Mouse (Mus musculus): ENCODE data around the gene Ankrd27. TPM values are rescaled to one million over a fixed set of nuclear protein-coding genes. Genes with fewer than 3 reads are reported as not detected.

Gene Ankrd27
- polyA plus RNA-seq (2012; rRNA removed), result 12.8 and 15.0 TPM in 2 replicates

GRCm38 (mm10) chr7:35586055-35586905 lies at the start of gene Ankrd27:
TSS of gene Ankrd27 (plus strand) at chr7:35586244.
- peaks cover 27% of the 10 kb centered on the region for H3K4me1 ChIP-seq (ENCODE audit: control insufficient read depth, insufficient read depth, low read length)

DNA sequence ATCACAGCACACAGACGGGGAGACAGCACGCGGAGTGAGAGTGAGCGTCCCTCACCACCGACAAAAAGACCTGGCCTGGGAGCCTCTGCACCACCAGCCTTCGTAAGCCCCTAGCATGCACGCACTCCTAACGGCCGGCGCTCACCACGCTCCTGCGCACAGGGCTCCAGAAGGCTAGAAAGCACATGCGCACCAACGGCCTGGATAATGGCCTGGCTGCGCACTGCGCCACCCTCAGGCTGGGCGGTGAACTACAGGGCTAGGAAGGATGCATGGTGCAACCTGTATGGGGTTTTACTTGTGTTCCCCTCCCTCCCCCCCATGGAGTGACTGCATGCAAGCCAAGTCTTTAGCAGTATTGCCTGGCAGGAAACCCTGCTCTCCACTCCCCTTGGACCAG lies 48.5 kb upstream of the Ankrd27 start, which contains the start of gene Tdrd12:
Gene Tdrd12, minus strand, starts transcription at position 184 of the 400 bp plus-strand sequence.
- Histone ChIP-seq H3K27me3 (ENCODE audit: control insufficient read depth, insufficient read depth, low read length) (no peaks in the 10 kb centered on the region), H3K36me3 (ENCODE audit: control insufficient read depth, insufficient read depth, low read length) (peaks cover 6% of the 10 kb centered on the region), H3K4me1 (ENCODE audit: control insufficient read depth, insufficient read depth, low read length) (0 out of 2 replicates have a peak, but pooled peaks cover 2% of the 10 kb centered on the region), H3K27ac (ENCODE audit: control insufficient read depth, insufficient read depth, low read depth, low read length) (peak within 1 kb of the TSS; percentile 100), H3K4me3 (ENCODE audit: control insufficient read depth, low read depth, low read length) (peak within 1 kb of the TSS; percentile 98)
- TF ChIP-seq CTCF (IDR thresholded peaks at IDR 0.05; ENCODE audit: control insufficient read depth, insufficient read depth, insufficient replicate concordance, low read depth, low read length) (peak; percentile 99), POLR2A (IDR thresholded peaks at IDR 0.05; ENCODE audit: control insufficient read depth, low read depth, low read length) (peak; percentile 97)

More at GRCm38 (mm10) chr7:35586055-35586905, at the start of gene Ankrd27:
- H3K36me3 ChIP-seq (ENCODE audit: control insufficient read depth, insufficient read depth, low read length), result no peaks in the 10 kb centered on the region
- no peaks in the 10 kb centered on the region for H3K27me3 ChIP-seq (ENCODE audit: control insufficient read depth, insufficient read depth, low read length)
- no peak for TF ChIP-seq CTCF (IDR thresholded peaks at IDR 0.05; ENCODE audit: control insufficient read depth, insufficient read depth, insufficient replicate concordance, low read depth, low read length)
- TF ChIP-seq POLR2A (IDR thresholded peaks at IDR 0.05; ENCODE audit: control insufficient read depth, low read depth, low read length), result peak; percentile 71
- peak within 1 kb of the TSS; percentile 92 for H3K4me3 ChIP-seq (ENCODE audit: control insufficient read depth, low read depth, low read length)
- no peak within 1 kb of the TSS; the same call in 1 of the 2 replicates for H3K27ac ChIP-seq (ENCODE audit: control insufficient read depth, insufficient read depth, low read depth, low read length)

- Histone ChIP-seq H3K27me3 (ENCODE audit: control insufficient read depth, insufficient read depth, low read length) (no peaks in the 10 kb centered on the region), H3K36me3 (ENCODE audit: control insufficient read depth, insufficient read depth, low read length) (no peaks in the 10 kb centered on the region), H3K27ac (ENCODE audit: control insufficient read depth, insufficient read depth, low read depth, low read length) (no peak overlapping the region), H3K4me1 (ENCODE audit: control insufficient read depth, insufficient read depth, low read length) (no peaks in the 10 kb centered on the region), H3K4me3 (ENCODE audit: control insufficient read depth, low read depth, low read length) (no peak overlapping the region)
- TF ChIP-seq POLR2A (IDR thresholded peaks at IDR 0.05; ENCODE audit: control insufficient read depth, low read depth, low read length) (no peak), CTCF (IDR thresholded peaks at IDR 0.05; ENCODE audit: control insufficient read depth, insufficient read depth, insufficient replicate concordance, low read depth, low read length) (peak; percentile 33; the same call in 1 of the 2 replicates)
Observed at GRCm38 (mm10) chr7:35545881-35546280, 40.2 kb upstream of the Ankrd27 start.

DNA sequence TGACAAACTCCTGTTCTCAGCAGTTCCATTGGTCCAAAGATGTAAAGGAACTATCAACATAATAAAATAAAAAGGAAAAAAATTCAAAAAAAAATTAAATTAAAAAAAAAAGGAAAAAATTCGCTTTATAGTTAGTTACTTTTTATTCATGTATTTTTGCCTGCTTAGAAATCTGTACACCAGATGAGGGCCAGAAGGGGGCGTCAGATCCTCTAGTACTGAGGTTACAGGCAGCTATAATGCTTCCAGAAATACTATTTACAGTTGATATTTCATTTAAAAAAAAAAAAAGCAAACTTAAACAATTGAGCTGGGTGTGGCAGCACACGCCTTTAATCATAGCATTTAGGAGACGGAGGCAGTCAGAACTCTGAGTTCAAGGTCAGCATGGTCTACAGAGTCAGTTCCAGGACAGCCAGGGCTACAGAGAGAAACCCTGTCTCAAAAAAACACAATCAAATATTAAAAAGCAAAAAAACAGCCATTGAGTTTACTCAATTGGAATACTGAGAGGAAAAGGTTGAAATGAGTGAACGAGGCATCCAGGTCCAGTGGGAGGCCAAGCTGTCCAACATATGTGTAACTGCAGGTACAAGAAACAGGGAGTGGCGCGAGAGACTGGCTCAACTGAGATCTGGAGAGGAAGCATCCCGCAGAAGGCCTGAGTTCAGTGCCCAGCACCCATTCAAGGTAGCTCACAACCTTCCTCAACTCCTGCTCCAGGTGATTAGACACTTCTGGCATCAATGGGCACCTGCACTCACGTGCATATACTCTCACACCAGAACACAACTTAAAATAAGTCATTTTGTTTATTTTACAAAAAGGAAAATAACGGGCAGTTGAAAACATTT lies 32.1 kb upstream of the Ankrd27 start:
- H3K27ac ChIP-seq (ENCODE audit: control insufficient read depth, insufficient read depth, low read depth, low read length), result 0 out of 2 replicates have a peak overlapping the region, but pooled peaks have one; percentile 1
- TF ChIP-seq POLR2A (IDR thresholded peaks at IDR 0.05; ENCODE audit: control insufficient read depth, low read depth, low read length) (no peak), CTCF (IDR thresholded peaks at IDR 0.05; ENCODE audit: control insufficient read depth, insufficient read depth, insufficient replicate concordance, low read depth, low read length) (no peak)
- H3K27me3 ChIP-seq (ENCODE audit: control insufficient read depth, insufficient read depth, low read length), result no peaks in the 10 kb centered on the region
- H3K36me3 ChIP-seq (ENCODE audit: control insufficient read depth, insufficient read depth, low read length), result no peaks in the 10 kb centered on the region
- H3K4me1 ChIP-seq (ENCODE audit: control insufficient read depth, insufficient read depth, low read length), result peaks cover 11% of the 10 kb centered on the region
- no peak overlapping the region for H3K4me3 ChIP-seq (ENCODE audit: control insufficient read depth, low read depth, low read length)

GRCm38 (mm10) chr7:35554605-35555175 lies 31.4 kb upstream of the Ankrd27 start:
- TF ChIP-seq CTCF (IDR thresholded peaks at IDR 0.05; ENCODE audit: control insufficient read depth, insufficient read depth, insufficient replicate concordance, low read depth, low read length) (no peak), POLR2A (IDR thresholded peaks at IDR 0.05; ENCODE audit: control insufficient read depth, low read depth, low read length) (no peak)

GRCm38 (mm10) chr7:35555224-35556204 lies 30.5 kb upstream of the Ankrd27 start:
- Histone ChIP-seq H3K4me1 (ENCODE audit: control insufficient read depth, insufficient read depth, low read length) (peaks cover 11% of the 10 kb centered on the region), H3K4me3 (ENCODE audit: control insufficient read depth, low read depth, low read length) (peak overlapping the region; percentile 95), H3K27ac (ENCODE audit: control insufficient read depth, insufficient read depth, low read depth, low read length) (peak overlapping the region; percentile 93), H3K27me3 (ENCODE audit: control insufficient read depth, insufficient read depth, low read length) (no peaks in the 10 kb centered on the region), H3K36me3 (ENCODE audit: control insufficient read depth, insufficient read depth, low read length) (no peaks in the 10 kb centered on the region)
- no peak for TF ChIP-seq CTCF (IDR thresholded peaks at IDR 0.05; ENCODE audit: control insufficient read depth, insufficient read depth, insufficient replicate concordance, low read depth, low read length)
- TF ChIP-seq POLR2A (IDR thresholded peaks at IDR 0.05; ENCODE audit: control insufficient read depth, low read depth, low read length), result peak; percentile 39

More at GRCm38 (mm10) chr7:35554605-35555175, 31.4 kb upstream of the Ankrd27 start:
- Histone ChIP-seq H3K4me3 (ENCODE audit: control insufficient read depth, low read depth, low read length) (peak overlapping the region; percentile 95), H3K27me3 (ENCODE audit: control insufficient read depth, insufficient read depth, low read length) (no peaks in the 10 kb centered on the region), H3K4me1 (ENCODE audit: control insufficient read depth, insufficient read depth, low read length) (peaks cover 11% of the 10 kb centered on the region), H3K36me3 (ENCODE audit: control insufficient read depth, insufficient read depth, low read length) (no peaks in the 10 kb centered on the region), H3K27ac (ENCODE audit: control insufficient read depth, insufficient read depth, low read depth, low read length) (peak overlapping the region; percentile 93)

All from testis, adult 2 months (tissue).